Mouse (Mus musculus) bone marrow macrophage, adult 2 months (primary cell): ENCODE measurements at regions not wholly inside any gene's neighbourhood (a gene's known extent, or its start where the extent isn't known, plus 50 kb on each side); places are given as distances from the start of the nearest gene placed in this dataset.

Experiments used
- CTCF ChIP-seq: IDR thresholded peaks from 2 replicates; pipeline ENCODE4 v1.5.1; 2012; ENCODE audit warnings: low read depth, mild to moderate bottlenecking, low read length, moderate library complexity
- POLR2A ChIP-seq: IDR thresholded peaks from 2 replicates; pipeline ENCODE4 v1.6.1; 2012; ENCODE audit warnings: mild to moderate bottlenecking, low read depth, low read length, borderline replicate concordance

- TF ChIP-seq POLR2A = no peak
- TF ChIP-seq CTCF = no peak
Observed at GRCm38 (mm10) chr15:50585496-50585895, 3299.2 kb upstream of the Gm7489 start.
